Mouse (Mus musculus): ENCODE measurements around the gene Ak1. TPM values are rescaled to one million over a fixed set of nuclear protein-coding genes. Genes with fewer than 3 reads are reported as not detected.
A peak's percentile ranks its signal among the peaks of the same experiment; 100 is the strongest.

The Ak1 gene
- polyA plus RNA-seq (2016; fragmentation: Nextera tagmentation; extraction: Ambion mirVana): 21.6 and 35.7 TPM in 2 replicates

- peaks cover 32% of the 10 kb centered on the region for H3K36me3 ChIP-seq
- no peaks in the 10 kb centered on the region for H3K9me3 ChIP-seq (replicated peaks)
- peak within 1 kb of the TSS; percentile 87 for H3K27ac ChIP-seq
- H3K4me1 ChIP-seq: peaks cover 67% of the 10 kb centered on the region
- no peaks in the 10 kb centered on the region for H3K27me3 ChIP-seq (ENCODE audit: low read depth, poor library complexity, severe bottlenecking)
- WGBS: 51% methylated on average over 7 of the region's 7 CpGs
- no peak for DNase-seq (ENCODE audit: low spot score)
- peak within 1 kb of the TSS; percentile 20 for H3K4me3 ChIP-seq
These were observed at the start of gene Ak1 for GRCm38 (mm10) chr2:32621517-32621859. Ak1 (plus strand) TSS chr2:32621758.

- Histone ChIP-seq H3K27me3 (ENCODE audit: low read depth, poor library complexity, severe bottlenecking) (peaks cover 16% of the 10 kb centered on the region), H3K4me1 (peaks cover 34% of the 10 kb centered on the region), H3K4me3 (peak overlapping the region; percentile 67; the same call in 1 of the 2 replicates), H3K27ac (no peak overlapping the region), H3K36me3 (peaks cover 37% of the 10 kb centered on the region), H3K9me3 (replicated peaks) (no peaks in the 10 kb centered on the region)
- no peak for DNase-seq (ENCODE audit: low spot score)
- WGBS: 89% methylated on average over 11 of the region's 11 CpGs
These were observed 49.4 kb upstream of the Ak1 start for GRCm38 (mm10) chr2:32572196-32572595.

GRCm38 (mm10) chr2:32574497-32574896, 47.1 kb upstream of the Ak1 start, which contains the start of gene Pip5kl1:
Pip5kl1 (plus strand) TSS chr2:32574797.
- H3K9me3 ChIP-seq (replicated peaks): no peaks in the 10 kb centered on the region
- peak within 1 kb of the TSS; percentile 61 for H3K27ac ChIP-seq
- H3K4me3 ChIP-seq: peak within 1 kb of the TSS; percentile 68
- 84% methylated on average over 6 of the region's 6 CpGs for WGBS
- peaks cover 39% of the 10 kb centered on the region for H3K27me3 ChIP-seq (ENCODE audit: low read depth, poor library complexity, severe bottlenecking)
- DNase-seq (ENCODE audit: low spot score): no peak
- H3K4me1 ChIP-seq: peaks cover 40% of the 10 kb centered on the region
- peaks cover 16% of the 10 kb centered on the region for H3K36me3 ChIP-seq

GRCm38 (mm10) chr2:32574901-32575585, 46.5 kb upstream of the Ak1 start:
- 2% methylated on average over 26 of the region's 26 CpGs for WGBS
- Histone ChIP-seq H3K27me3 (ENCODE audit: low read depth, poor library complexity, severe bottlenecking) (peaks cover 44% of the 10 kb centered on the region), H3K4me3 (peak overlapping the region; percentile 68), H3K9me3 (replicated peaks) (no peaks in the 10 kb centered on the region), H3K27ac (peak overlapping the region; percentile 61), H3K36me3 (peaks cover 16% of the 10 kb centered on the region), H3K4me1 (peaks cover 40% of the 10 kb centered on the region)
- DNase-seq (ENCODE audit: low spot score): peak; percentile 62

GRCm38 (mm10) chr2:32575586-32576160, 45.9 kb upstream of the Ak1 start, which contains the start of gene 9430097D07Rik:
9430097D07Rik (minus strand) TSS chr2:32575684.
- no peaks in the 10 kb centered on the region for H3K9me3 ChIP-seq (replicated peaks)
- H3K36me3 ChIP-seq: peaks cover 16% of the 10 kb centered on the region
- 6% methylated on average over 28 of the region's 28 CpGs for WGBS
- H3K4me3 ChIP-seq: peak within 1 kb of the TSS; percentile 68
- peak; percentile 76 for DNase-seq (ENCODE audit: low spot score)
- H3K27ac ChIP-seq: peak within 1 kb of the TSS; percentile 61
- H3K27me3 ChIP-seq (ENCODE audit: low read depth, poor library complexity, severe bottlenecking): peaks cover 51% of the 10 kb centered on the region
- peaks cover 38% of the 10 kb centered on the region for H3K4me1 ChIP-seq

- Histone ChIP-seq H3K4me1 (peaks cover 33% of the 10 kb centered on the region), H3K27ac (no peak overlapping the region), H3K27me3 (ENCODE audit: low read depth, poor library complexity, severe bottlenecking) (peaks cover 58% of the 10 kb centered on the region), H3K4me3 (0 out of 2 replicates have a peak overlapping the region, but pooled peaks have one; percentile 68), H3K9me3 (replicated peaks) (no peaks in the 10 kb centered on the region), H3K36me3 (peaks cover 16% of the 10 kb centered on the region)
- DNase-seq (ENCODE audit: low spot score): no peak
- whole genome bisulfite sequencing: 91% methylated on average over 9 of the region's 9 CpGs
These were observed 45.0 kb upstream of the Ak1 start for GRCm38 (mm10) chr2:32576532-32576931.

- Histone ChIP-seq H3K4me3 (0 out of 2 replicates have a peak overlapping the region, but pooled peaks have one; percentile 11), H3K36me3 (peaks cover 3% of the 10 kb centered on the region), H3K27ac (no peak overlapping the region), H3K9me3 (replicated peaks) (no peaks in the 10 kb centered on the region), H3K4me1 (peaks cover 28% of the 10 kb centered on the region), H3K27me3 (ENCODE audit: low read depth, poor library complexity, severe bottlenecking) (peaks cover 72% of the 10 kb centered on the region)
- WGBS: 42% methylated on average over 25 of the region's 30 CpGs
- no peak for DNase-seq (ENCODE audit: low spot score)
These were observed 43.2 kb upstream of the Ak1 start for GRCm38 (mm10) chr2:32578146-32579046.

- Histone ChIP-seq H3K4me3 (peak overlapping the region; percentile 33), H3K27ac (no peak overlapping the region), H3K27me3 (ENCODE audit: low read depth, poor library complexity, severe bottlenecking) (peaks cover 63% of the 10 kb centered on the region), H3K9me3 (replicated peaks) (no peaks in the 10 kb centered on the region), H3K36me3 (no peaks in the 10 kb centered on the region), H3K4me1 (peaks cover 14% of the 10 kb centered on the region)
- DNase-seq (ENCODE audit: low spot score): peak; percentile 50
- WGBS: 36% methylated on average over 19 of the region's 19 CpGs
These were observed 40.0 kb upstream of the Ak1 start for GRCm38 (mm10) chr2:32581450-32582095.

- no peaks in the 10 kb centered on the region for H3K36me3 ChIP-seq
- H3K4me3 ChIP-seq: peak overlapping the region; percentile 46
- H3K27me3 ChIP-seq (ENCODE audit: low read depth, poor library complexity, severe bottlenecking): peaks cover 47% of the 10 kb centered on the region
- WGBS: 15% methylated on average over 37 of the region's 37 CpGs
- peaks cover 29% of the 10 kb centered on the region for H3K4me1 ChIP-seq
- no peaks in the 10 kb centered on the region for H3K9me3 ChIP-seq (replicated peaks)
- DNase-seq (ENCODE audit: low spot score): peak; percentile 84
- peak overlapping the region; percentile 69 for H3K27ac ChIP-seq
These were observed 38.4 kb upstream of the Ak1 start for GRCm38 (mm10) chr2:32582830-32583799.

- WGBS: 85% methylated on average over 7 of the region's 7 CpGs
- H3K9me3 ChIP-seq (replicated peaks): no peaks in the 10 kb centered on the region
- no peak for DNase-seq (ENCODE audit: low spot score)
- H3K36me3 ChIP-seq: peaks cover 10% of the 10 kb centered on the region
- no peak overlapping the region for H3K27ac ChIP-seq
- no peak overlapping the region for H3K4me3 ChIP-seq
- peaks cover 30% of the 10 kb centered on the region for H3K4me1 ChIP-seq
- H3K27me3 ChIP-seq (ENCODE audit: low read depth, poor library complexity, severe bottlenecking): peaks cover 26% of the 10 kb centered on the region
These were observed 36.3 kb upstream of the Ak1 start for GRCm38 (mm10) chr2:32585149-32585714.

GRCm38 (mm10) chr2:32586871-32587351, 34.6 kb upstream of the Ak1 start, which contains the start of gene St6galnac4:
St6galnac4 (plus strand) TSS chr2:32587095.
- peaks cover 13% of the 10 kb centered on the region; the same call in 1 of the 2 replicates for H3K27me3 ChIP-seq (ENCODE audit: low read depth, poor library complexity, severe bottlenecking)
- H3K4me3 ChIP-seq: peak within 1 kb of the TSS; percentile 69
- peaks cover 30% of the 10 kb centered on the region for H3K4me1 ChIP-seq
- H3K9me3 ChIP-seq (replicated peaks): no peaks in the 10 kb centered on the region
- DNase-seq (ENCODE audit: low spot score): peak; percentile 97
- H3K27ac ChIP-seq: peak within 1 kb of the TSS; percentile 89
- peaks cover 15% of the 10 kb centered on the region for H3K36me3 ChIP-seq
- WGBS: under 1% methylated on average over 38 of the region's 38 CpGs
